Mouse (Mus musculus) right cerebral cortex, postnatal 14 days (tissue): ENCODE measurements at regions not wholly inside any gene's neighbourhood (a gene's known extent, or its start where the extent isn't known, plus 50 kb on each side); places are given as distances from the start of the nearest gene placed in this dataset.
"Not testable (repeated sequence)": the region's sequence is repeated elsewhere in the genome, so short reads cannot be mapped to it uniquely, and the experiment has no call there.

ENCODE experiments used
- DNase-seq: peaks from one replicate; pipeline ENCODE4 v3.0.0; 2022

DNA sequence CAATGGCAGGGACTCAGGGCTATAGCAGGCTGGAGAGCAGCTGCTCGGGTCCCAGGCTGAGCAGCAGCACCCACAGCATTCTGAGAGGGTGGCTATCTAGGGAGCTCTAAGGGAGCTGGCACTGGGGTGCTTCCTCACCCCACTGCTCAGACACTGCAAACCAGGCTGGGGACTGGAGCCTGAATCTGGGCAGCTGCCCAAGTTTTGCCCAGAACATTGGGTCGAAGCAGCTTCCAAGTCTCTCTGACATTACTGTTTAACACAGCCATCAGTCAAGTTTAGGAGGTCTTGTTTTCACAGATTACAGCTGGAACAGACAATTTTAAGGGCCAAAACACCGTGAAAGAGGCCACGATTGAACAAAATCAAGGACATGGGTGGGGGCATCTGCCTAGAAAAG is 96.1 kb upstream of the Tcerg1l start:
- DNase-seq, result no peak

DNA sequence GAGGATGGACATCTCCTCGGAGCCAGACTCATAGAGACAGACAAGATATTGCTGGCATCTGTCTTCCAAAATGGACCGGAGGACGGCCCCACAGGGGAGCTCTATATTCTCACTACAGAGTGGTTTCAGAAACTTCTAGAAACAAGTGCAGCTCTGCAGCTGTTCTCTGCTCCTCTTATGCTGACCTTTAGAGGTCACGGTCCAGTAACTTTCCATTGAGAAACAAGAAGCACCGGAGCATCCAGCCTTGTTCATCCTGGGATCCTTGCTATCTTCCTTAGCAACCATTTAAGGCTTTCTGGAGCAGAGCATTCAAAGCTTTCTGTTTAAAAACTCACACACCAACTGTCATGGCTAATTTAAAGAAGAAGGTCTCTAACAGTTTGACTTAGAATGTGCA is 94.7 kb upstream of the Tcerg1l start:
- no peak for DNase-seq

DNA sequence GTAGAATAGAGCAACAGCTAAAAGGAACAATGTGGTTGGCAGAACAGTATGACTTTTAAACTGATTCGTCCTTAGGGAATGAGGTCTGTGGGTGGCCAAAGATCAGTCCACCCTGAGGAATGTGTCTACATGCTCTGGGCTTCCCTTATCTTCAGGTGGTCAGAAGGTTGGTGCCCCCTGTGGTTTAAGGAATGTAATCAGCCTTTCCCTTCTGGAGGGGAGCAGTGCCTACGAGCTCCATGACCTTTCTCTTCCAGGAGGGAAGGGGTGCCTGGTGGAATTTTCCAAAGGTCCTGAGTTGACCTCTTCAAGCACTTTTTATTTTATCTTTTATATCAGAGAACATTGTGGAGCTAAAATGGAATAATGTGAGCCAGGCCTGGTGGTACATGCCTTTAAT is 91.9 kb upstream of the Tcerg1l start:
- DNase-seq, result no peak

DNA sequence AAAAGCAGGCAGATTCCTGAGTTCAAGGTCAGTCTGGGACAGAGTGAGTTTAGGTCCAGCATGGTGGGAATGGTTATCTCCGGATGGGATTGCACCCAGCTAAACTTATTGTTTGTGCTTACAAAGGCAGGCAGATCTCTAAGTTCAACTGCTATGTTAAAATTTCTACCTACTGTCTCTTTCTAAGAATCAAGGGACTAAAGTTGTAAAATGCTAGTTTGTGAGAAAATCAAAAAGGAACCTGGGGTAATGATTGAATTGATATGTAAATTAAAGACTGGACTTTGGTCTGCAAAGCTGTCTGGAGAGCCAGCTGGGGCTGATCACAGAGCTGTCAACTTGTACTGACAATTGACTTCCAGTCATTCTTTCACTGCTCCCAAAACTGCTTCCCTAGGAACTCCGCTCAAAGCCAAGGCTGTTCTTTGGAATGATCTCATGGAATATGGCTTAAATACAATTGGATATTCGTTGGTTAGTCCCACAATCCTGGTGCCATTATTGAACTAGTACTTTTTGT is 90.7 kb upstream of the Tcerg1l start:
- DNase-seq, result no peak

DNA sequence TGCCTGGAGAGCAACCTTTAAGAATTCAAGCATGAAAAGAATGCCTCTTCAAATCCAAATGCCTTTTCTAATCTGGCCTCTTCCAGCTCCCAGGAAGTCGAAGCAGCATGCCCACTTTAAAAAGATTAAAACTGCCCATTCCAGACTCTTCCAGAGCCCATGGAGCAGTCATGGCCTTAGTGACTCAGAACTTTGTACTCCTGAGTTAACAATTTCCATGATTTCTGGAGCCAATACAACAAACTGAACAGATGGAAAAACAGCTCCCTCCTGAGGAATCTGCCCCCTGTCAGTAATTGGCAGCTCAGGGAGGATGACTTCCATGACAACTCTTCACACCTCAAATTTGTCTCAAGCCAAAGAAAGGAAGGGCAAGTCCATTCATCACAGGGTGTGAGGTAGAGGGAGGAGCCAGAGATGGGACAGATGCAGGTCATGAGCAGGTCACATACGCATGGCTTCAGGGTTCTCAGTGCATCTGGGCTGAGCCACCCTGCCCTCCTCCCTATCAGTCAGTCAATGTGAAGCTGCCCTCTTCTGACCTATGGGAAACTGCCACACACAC is 75.4 kb upstream of the Tcerg1l start:
- DNase-seq, result no peak

DNA sequence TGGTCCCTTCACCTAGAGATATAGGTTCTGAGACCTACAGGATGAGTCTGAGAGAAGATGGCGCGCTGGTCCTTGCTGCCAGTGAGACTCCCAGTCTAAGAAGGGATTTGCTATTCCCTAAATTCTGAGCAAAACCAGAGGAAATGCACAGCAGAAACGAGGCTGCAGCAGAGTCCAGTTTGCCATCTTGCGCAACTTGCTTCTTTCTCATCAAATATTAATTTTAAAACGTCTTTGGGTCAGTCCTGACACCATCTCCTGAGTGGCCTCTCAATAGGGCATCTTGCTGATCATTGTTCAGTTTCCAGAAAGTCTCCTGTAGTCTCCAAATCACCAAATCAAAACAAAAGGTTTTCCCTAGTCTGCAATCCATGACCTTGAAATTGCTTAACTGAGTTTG is 74.8 kb upstream of the Tcerg1l start:
- DNase-seq, result no peak

DNA sequence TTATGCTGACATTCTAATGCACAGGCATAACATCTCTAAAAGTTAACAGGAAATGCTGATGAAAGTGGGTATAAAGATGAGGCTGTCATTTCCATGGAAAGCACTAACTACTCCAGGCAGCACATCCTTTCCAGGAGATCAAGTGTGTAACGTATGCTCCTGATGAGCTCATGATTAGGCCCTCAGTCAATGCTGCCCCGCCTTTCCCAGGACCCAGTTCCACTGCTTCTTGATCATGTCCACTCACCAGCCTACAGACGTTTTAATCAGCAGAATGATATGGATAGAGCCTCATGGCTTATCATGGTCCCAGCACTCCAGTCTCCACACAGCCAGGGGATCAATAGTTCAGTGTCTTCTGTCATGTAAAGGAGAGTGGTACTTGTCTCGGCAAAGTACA is 71.7 kb upstream of the Tcerg1l start:
- DNase-seq, result no peak

DNA sequence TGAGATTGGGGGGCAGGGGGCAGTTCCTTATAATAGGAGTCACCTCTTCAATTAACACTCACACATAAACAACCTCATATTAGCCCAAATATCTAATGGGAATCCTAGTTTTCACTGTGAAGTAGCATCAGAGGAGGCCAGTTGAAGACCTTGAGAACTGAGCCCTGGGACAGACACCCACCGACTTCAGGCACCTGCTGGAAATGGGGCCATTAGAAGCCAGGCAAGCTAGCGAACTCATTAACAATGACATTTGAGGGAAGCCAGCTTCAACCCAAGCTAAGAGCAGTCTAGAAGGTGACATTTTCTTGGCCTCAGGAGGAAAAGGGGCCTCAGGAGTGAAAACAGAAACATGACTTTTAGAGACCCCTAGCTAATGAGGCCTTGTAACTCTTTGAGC is 70.9 kb upstream of the Tcerg1l start:
- DNase-seq, result no peak

DNA sequence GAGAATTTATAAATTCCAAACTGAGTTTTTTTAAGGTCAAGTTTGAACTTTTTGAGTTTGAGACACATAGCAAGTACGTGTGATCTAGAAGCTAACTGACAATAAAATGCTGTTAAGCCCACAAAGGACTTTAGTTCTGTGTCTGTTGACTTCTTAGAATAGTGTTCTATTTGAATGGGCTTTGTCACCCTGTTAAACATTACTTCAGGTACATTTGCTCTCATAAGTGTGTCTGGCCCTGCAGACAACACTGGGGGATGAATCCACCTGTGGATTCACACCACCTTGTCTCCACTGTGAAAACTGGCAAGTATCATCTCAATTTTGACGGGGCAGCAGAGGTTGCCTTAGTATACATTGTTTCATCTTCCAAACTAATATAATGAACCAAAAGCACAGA is 70.5 kb upstream of the Tcerg1l start:
- no peak for DNase-seq

DNA sequence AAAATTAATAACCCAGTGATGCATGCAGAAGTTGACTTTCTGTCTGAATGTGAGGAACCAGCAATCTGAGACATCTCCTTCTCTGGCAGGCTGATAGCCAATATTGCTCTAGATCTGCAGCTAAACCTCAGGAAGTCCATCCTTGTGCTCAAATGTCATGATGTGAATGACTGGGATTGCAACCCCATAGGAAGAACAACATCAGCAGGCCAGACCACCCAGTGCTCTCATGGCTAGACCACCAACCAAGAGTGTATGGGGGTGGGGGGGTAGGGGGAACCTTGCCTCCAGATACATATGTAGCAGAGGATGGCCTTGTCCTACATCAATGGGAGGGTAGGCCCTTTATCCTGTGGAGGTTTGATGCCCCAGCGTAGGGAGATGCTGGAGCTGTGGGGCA is 69.9 kb upstream of the Tcerg1l start:
- no peak for DNase-seq

DNA sequence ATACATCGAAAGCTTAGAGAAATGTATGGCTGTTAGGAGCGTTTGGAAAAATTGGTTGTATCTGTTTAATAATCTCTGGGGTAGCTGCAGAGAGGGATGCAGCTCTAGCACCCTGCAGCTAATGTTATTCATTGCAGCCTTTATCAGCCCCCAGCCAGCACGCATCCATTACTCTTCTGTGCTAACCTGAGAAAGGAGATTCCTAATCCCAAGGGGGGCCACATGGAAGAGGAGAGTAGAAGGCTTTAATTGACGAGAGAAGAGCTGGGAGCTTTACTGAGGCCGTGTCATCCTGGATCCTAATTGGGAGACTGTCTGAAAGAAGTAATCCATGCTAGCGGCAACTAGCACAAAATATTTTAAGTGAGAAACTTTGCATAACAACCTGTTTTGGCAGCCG is 60.4 kb upstream of the Tcerg1l start:
- DNase-seq, result no peak

DNA sequence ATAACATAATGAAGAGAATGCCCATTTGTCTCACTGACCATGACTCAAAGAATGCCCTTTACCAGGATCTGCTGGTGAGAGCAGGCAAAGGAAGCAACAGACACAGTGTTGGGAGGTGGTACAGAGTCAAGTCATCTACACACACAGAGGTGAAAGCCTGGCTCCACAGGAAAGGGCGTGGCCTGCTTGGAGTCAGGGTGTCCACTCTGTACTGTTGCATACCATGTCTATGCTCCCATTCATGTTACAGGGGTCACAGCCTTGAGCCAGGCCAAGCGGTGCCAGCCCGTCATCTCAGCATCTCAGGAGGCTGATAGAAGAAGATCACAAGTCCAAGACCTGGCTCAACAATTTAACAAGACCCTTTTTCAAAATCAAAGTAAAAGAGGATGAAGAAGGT is 57.8 kb upstream of the Tcerg1l start:
- DNase-seq, result no peak

DNA sequence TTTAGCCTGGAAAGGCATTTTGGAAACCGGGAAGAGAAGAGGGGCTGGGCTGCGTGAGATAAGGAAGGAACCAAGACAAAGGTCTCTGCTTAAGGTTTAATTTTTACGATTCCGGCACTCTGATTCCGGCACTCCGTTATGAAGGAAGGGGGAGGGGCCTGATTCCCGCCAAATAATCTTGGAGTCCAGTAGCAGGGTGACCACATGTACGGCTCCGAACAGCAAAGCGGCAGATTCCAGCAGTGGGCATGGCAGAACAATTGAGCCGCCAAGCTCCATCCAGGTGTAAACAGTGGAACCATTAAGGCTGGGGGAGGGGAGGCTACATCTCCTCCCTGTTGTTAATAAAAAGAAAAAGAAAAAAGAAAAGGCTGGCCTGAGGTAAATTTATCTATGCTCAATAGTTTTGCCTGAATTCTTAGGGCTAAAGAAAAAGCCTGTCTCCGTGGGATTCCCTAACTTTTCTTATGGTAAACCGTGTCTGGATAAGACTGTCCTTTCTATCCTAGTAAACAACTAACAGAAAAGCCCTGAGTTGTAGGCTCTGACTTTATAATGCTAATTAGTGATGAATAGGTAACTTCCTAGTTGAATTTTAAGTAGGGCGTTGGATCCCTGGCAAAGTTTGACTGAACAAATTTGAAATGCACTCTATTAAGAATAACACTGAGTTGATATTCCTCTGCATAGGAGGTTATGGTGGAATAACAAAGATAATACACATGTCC is 57.1 kb upstream of the Tcerg1l start:
- DNase-seq, result not testable (repeated sequence)

DNA sequence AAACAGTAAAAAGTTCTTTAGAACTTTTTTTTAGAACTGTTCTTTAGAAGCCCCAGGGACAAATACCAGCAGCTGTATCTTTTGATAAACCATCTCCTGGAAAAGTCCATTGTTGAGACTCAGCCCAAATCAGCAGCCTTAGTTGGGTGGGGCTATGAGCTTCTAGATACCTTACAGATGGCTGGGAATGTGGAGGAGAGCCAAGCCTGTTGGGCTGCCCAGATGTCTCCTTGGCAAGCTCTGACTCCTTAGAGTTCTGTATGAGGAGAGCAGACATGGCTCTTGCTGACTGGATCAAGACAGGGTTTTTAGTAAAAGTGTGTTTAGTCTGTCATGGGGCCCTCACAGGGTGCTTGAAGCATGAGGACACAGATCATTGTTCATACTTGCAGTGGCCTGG is 53.8 kb upstream of the Tcerg1l start:
- peak; percentile 41 for DNase-seq

DNA sequence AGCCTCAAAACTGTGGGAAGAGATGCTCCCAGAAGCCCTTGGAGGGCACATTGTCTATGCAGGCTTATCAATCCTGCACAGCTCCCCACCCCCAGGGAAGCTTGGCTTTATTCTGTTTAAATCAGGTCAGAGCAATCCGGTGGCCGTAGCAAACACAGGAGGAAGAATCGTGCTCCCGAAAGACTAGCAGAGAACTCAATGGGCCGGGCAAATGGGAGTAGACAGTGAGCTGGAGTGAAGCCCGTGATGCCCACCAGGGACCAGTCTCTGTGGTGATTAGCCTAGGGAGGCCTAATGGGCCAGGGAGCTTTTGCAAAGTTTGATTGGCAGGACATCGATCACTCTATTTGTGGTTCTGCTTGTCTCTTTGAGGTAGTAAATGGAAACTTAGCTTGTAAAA is 51.0 kb upstream of the Tcerg1l start:
- no peak for DNase-seq
